Mouse (Mus musculus): ENCODE measurements around the gene Frem1. TPM values are rescaled to one million over a fixed set of nuclear protein-coding genes. Genes with fewer than 3 reads are reported as not detected.

The Frem1 gene
- 3.1 and 3.2 TPM in 2 replicates for polyA plus RNA-seq (2012; rRNA removed)

GRCm38 (mm10) chr4:83051634-83052577 lies at the start of gene Frem1:
Frem1 (minus strand) TSS chr4:83052339.

GRCm38 (mm10) chr4:82884636-82885534 lies 167.3 kb downstream of the Frem1 start, which contains the start of gene Cer1:
Cer1 (minus strand) TSS chr4:82885148.

GRCm38 (mm10) chr4:82859131-82860125 lies 192.7 kb downstream of the Frem1 start, which contains the start of gene Zdhhc21:
Zdhhc21 (minus strand) TSS chr4:82859958.

Other genes starting within 250 kb of the Frem1 start
- gene Zdhhc21, start 192.4 kb downstream of the Frem1 start, polyA plus RNA-seq (2012; rRNA removed): 15.7 and 16.5 TPM in 2 replicates
- 0.04 TPM in 1 of 2 replicates, not detected in the other for gene Cer1, start 167.2 kb downstream of the Frem1 start, polyA plus RNA-seq (2012; rRNA removed)

Measured in central nervous system, embryonic 18 days (tissue).